Mouse (Mus musculus) MEL (cell line): ENCODE results near the gene Dpyd.

Experiments used
- CHD1 ChIP-seq: IDR thresholded peaks from 2 replicates; pipeline ENCODE4 v1.6.1; 2012; ENCODE audit warnings: low read depth, mild to moderate bottlenecking, inconsistent platforms, low read length, improper control_type of control experiment
- CHD2 ChIP-seq: IDR thresholded peaks from 2 replicates; pipeline ENCODE4 v1.6.1; 2011; ENCODE audit warnings: low read length, improper control_type of control experiment
- CTCF ChIP-seq, 3 experiments: IDR thresholded peaks in 2 of 3; conservative IDR thresholded peaks in 1 of 3; 2 replicates each; pipeline ENCODE4 v1.5.1; 2011 to 2012; ENCODE audit warnings: low read length in 3 of 3, low read depth in 2 of 3, mild to moderate bottlenecking in 2 of 3, improper control_type of control experiment in 1 of 3, inconsistent platforms in 1 of 3, mixed read lengths in 1 of 3, moderate library complexity in 1 of 3; ENCODE audit not compliant: control insufficient read depth in 1 of 3, insufficient read depth in 1 of 3, poor library complexity in 1 of 3, severe bottlenecking in 1 of 3
- E2F4 ChIP-seq: IDR thresholded peaks from 2 replicates; pipeline ENCODE4 v1.6.1; 2011; ENCODE audit warnings: low read depth, low read length, improper control_type of control experiment, borderline replicate concordance
- EP300 ChIP-seq, 2 experiments: IDR thresholded peaks; 2 replicates each; pipeline ENCODE4 v1.6.1; 2011; ENCODE audit warnings: improper control_type of control experiment in 2 of 2, low read length in 2 of 2, low read depth in 1 of 2, mild to moderate bottlenecking in 1 of 2
- ETS1 ChIP-seq: IDR thresholded peaks from 2 replicates; pipeline ENCODE4 v1.6.1; 2012; ENCODE audit warnings: low read depth, mild to moderate bottlenecking, inconsistent platforms, low read length, improper control_type of control experiment, moderate library complexity
- HCFC1 ChIP-seq: IDR thresholded peaks from 2 replicates; pipeline ENCODE4 v1.6.1; 2012; ENCODE audit warnings: low read depth, mild to moderate bottlenecking, inconsistent platforms, low read length, improper control_type of control experiment, moderate library complexity
- MAFK ChIP-seq: IDR thresholded peaks from 2 replicates; pipeline ENCODE4 v1.6.1; 2011; ENCODE audit warnings: low read depth, mild to moderate bottlenecking, low read length, improper control_type of control experiment, borderline replicate concordance
- NELFE ChIP-seq: IDR thresholded peaks from 2 replicates; pipeline ENCODE4 v1.6.1; 2011; ENCODE audit warnings: low read depth, low read length, improper control_type of control experiment
- POLR2A ChIP-seq, 2 experiments: IDR thresholded peaks; 2 replicates each; pipeline ENCODE4 v1.6.1; 2011 to 2012; ENCODE audit warnings: low read length in 2 of 2, mild to moderate bottlenecking in 2 of 2, control low read depth in 1 of 2, improper control_type of control experiment in 1 of 2, low read depth in 1 of 2, moderate library complexity in 1 of 2; ENCODE audit not compliant: control insufficient read depth in 1 of 2, insufficient read depth in 1 of 2, poor library complexity in 1 of 2
- TCF12 ChIP-seq: IDR thresholded peaks from 2 replicates; pipeline ENCODE4 v1.6.1; 2014; ENCODE audit warnings: low read depth, mild to moderate bottlenecking, inconsistent platforms, low read length, improper control_type of control experiment, moderate library complexity
- USF2 ChIP-seq, 2 experiments: IDR thresholded peaks; 2 replicates each; pipeline ENCODE4 v1.6.1; 2011 to 2012; ENCODE audit warnings: improper control_type of control experiment in 2 of 2, low read length in 2 of 2, borderline replicate concordance in 1 of 2, inconsistent platforms in 1 of 2, low read depth in 1 of 2, mild to moderate bottlenecking in 1 of 2; ENCODE audit not compliant: insufficient read depth in 1 of 2
- ZKSCAN1 ChIP-seq: IDR thresholded peaks from 2 replicates; pipeline ENCODE4 v1.6.1; 2012; ENCODE audit warnings: low read depth, mild to moderate bottlenecking, inconsistent platforms, low read length, improper control_type of control experiment, moderate library complexity

DNA sequence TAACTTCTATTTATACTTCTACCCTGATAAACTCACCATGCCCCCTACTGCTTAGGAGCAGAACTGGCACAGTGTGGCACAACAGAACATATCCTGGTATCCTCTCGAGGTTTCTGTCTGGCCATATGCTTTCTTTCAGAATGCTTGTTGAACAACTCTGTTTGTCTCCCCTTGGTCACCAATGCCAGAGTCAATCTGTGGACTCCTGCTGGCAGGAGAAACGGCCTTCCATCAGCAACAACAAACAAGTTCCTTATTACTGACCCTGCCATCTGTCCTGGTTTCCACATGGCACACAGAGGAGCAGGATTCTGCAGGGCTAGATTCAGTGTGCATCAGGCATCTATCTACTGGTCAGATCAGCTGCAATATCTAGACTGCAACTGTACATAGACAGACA, 807.0 kb downstream of the Dpyd start:
- TF ChIP-seq CHD1: no peak
- TF ChIP-seq HCFC1: no peak
- no peak for TF ChIP-seq USF2 (IDR thresholded peaks at IDR 0.05; ENCODE audit: borderline replicate concordance in 1 of 2, insufficient read depth in 1 of 2, low read depth in 1 of 2, low read length in 2 of 2)
- no peak for TF ChIP-seq NELFE
- no peak for TF ChIP-seq POLR2A (IDR thresholded peaks at IDR 0.05; ENCODE audit: control insufficient read depth in 1 of 2, insufficient read depth in 1 of 2, low read depth in 1 of 2, low read length in 2 of 2, poor library complexity in 1 of 2)
- TF ChIP-seq CTCF (IDR thresholded peaks at IDR 0.05 in 2 of 3, conservative IDR thresholded peaks at IDR 0.05 in 1 of 3; ENCODE audit: control insufficient read depth in 1 of 3, insufficient read depth in 1 of 3, low read depth in 2 of 3, low read length in 3 of 3, poor library complexity in 1 of 3, severe bottlenecking in 1 of 3): no peak
- no peak for TF ChIP-seq ETS1
- TF ChIP-seq E2F4: no peak
- no peak for TF ChIP-seq TCF12
- no peak for TF ChIP-seq EP300 (IDR thresholded peaks at IDR 0.05; ENCODE audit: low read depth in 1 of 2, low read length in 2 of 2)
- TF ChIP-seq CHD2: no peak
- TF ChIP-seq ZKSCAN1: no peak
- no peak for TF ChIP-seq MAFK
